Mouse (Mus musculus): ENCODE measurements around the gene Adk.

The Adk gene

GRCm38 (mm10) chr14:21052112-21052780 lies at the start of gene Adk, which contains the start of gene Ap3m1:
TSS of gene Adk (plus strand) at chr14:21052574.
TSS of gene Ap3m1 (minus strand) at chr14:21052508.
- peak; percentile 93 for DNase-seq (ENCODE audit: low read depth)

- DNase-seq (ENCODE audit: low read depth): no peak
These were observed 38.5 kb upstream of the Adk start for GRCm38 (mm10) chr14:21013800-21014334.

GRCm38 (mm10) chr14:21017871-21018270 lies 34.5 kb upstream of the Adk start:
- DNase-seq (ENCODE audit: low read depth): no peak

- peak; percentile 47 for DNase-seq (ENCODE audit: low read depth)
These were observed 33.4 kb upstream of the Adk start for GRCm38 (mm10) chr14:21018977-21019376.

- no peak for DNase-seq (ENCODE audit: low read depth)
These were observed 31.9 kb upstream of the Adk start for GRCm38 (mm10) chr14:21020435-21020834.

- DNase-seq (ENCODE audit: low read depth): no peak
These were observed 24.8 kb upstream of the Adk start for GRCm38 (mm10) chr14:21027542-21027941.

GRCm38 (mm10) chr14:21029025-21029659 lies 23.2 kb upstream of the Adk start:
- DNase-seq (ENCODE audit: low read depth): no peak

GRCm38 (mm10) chr14:21031783-21032511 lies 20.4 kb upstream of the Adk start:
- DNase-seq (ENCODE audit: low read depth): peak; percentile 72

GRCm38 (mm10) chr14:21034271-21034670 lies 18.1 kb upstream of the Adk start:
- DNase-seq (ENCODE audit: low read depth): no peak

- DNase-seq (ENCODE audit: low read depth): no peak
These were observed 17.6 kb upstream of the Adk start for GRCm38 (mm10) chr14:21034791-21035190.

- DNase-seq (ENCODE audit: low read depth): no peak
These were observed 13.3 kb upstream of the Adk start for GRCm38 (mm10) chr14:21039077-21039476.

- no peak for DNase-seq (ENCODE audit: low read depth)
These were observed 12.8 kb upstream of the Adk start for GRCm38 (mm10) chr14:21039623-21040022.

GRCm38 (mm10) chr14:21047840-21048239 lies 4.5 kb upstream of the Adk start:
- DNase-seq (ENCODE audit: low read depth): no peak

- peak; percentile 43 for DNase-seq (ENCODE audit: low read depth)
These were observed 3.5 kb upstream of the Adk start for GRCm38 (mm10) chr14:21048879-21049278.

- no peak for DNase-seq (ENCODE audit: low read depth)
These were observed 1.6 kb upstream of the Adk start for GRCm38 (mm10) chr14:21050734-21051133.

- DNase-seq (ENCODE audit: low read depth): no peak
These were observed 828 bp upstream of the Adk start for GRCm38 (mm10) chr14:21051380-21052111.

GRCm38 (mm10) chr14:21052781-21053130 lies 382 bp downstream of the Adk start:
- no peak for DNase-seq (ENCODE audit: low read depth)

GRCm38 (mm10) chr14:21053151-21053550 lies 777 bp downstream of the Adk start:
- DNase-seq (ENCODE audit: low read depth): no peak

- DNase-seq (ENCODE audit: low read depth): no peak
These were observed 1.2 kb downstream of the Adk start for GRCm38 (mm10) chr14:21053586-21053985.

GRCm38 (mm10) chr14:21058972-21059371 lies 6.6 kb downstream of the Adk start:
- DNase-seq (ENCODE audit: low read depth): no peak

GRCm38 (mm10) chr14:21062766-21063513 lies 10.6 kb downstream of the Adk start:
- DNase-seq (ENCODE audit: low read depth): no peak
